Mouse (Mus musculus) G1E-ER4 (cell line): ENCODE measurements around the gene Nrm. TPM values are rescaled to one million over a fixed set of nuclear protein-coding genes. Genes with fewer than 3 reads are reported as not detected.

Experiments
- GATA1 ChIP-seq: IDR thresholded peaks from one replicate; pipeline ENCODE4 v1.8.0; 2012; ENCODE audit warnings: low read length, inconsistent platforms
- polyA plus RNA-seq: library from polyadenylated mRNA; stranded (reverse); fragments of >175 nt; gene quantifications from 2 replicates; pipeline ENCODE4 v1.2.3, GENCODE M21; 2012

Gene Nrm
- polyA plus RNA-seq, 1 experiment, result 13.8 TPM

DNA sequence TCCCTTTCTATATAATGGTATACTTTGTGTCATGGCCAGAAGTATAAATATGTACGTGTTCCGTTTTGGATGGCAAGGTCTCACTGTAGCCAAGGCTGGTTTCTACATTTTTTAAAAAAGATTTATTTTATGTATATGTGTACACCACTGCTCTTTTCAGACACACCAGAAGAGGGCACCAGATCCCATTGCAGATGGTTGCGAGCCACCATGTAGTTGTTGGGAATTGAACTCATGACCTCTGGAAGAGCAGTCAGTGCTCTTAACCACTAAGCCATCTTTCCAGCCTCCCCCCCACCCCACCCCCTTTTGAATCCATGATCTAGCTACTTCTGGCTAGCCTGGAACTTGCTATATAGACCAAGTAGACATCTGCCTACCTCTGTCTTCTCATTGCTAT, 17.6 kb upstream of the Nrm start:
- no peak for TF ChIP-seq GATA1

DNA sequence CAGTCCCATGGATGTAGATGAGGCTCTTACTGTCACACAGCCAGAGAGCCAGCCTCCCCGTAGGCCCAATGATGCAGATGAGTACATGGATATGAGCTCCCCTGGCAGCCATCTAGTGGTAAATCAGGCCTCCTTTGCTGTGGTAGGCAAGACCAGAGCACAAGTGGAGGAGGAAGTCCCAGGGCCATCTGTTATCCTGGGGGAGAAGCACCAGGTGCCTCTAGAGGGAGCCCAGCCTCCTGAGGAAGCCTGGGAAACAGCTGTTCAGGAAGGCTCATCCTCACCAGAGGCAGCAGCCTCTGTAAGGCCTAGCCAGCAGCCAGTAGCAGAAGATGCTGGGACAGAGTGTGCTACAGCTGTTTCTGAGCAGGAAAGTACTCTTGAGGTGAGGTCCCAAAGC, 13.0 kb upstream of the Nrm start:
- TF ChIP-seq GATA1, result no peak

DNA sequence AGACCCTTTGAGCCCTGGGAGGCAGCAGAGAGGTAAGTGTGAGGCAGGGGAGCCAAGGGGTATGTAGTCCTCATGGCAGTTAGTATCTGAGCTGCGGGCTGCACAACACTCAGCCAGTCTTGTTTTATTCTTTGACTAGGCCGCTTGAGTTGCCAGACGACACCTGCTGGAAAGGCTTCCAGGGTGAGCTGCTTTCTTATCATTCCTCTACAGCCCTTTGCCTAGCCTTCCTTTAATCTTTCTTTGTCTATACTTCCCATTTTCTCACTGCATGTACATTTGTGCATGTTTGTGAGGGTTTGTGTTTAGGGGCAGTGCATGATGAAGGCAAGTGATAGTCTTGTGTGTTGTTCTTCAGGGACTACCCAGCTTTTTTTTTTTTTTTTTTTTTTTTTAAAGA, 10.1 kb upstream of the Nrm start:
- peak; percentile 29 for TF ChIP-seq GATA1

DNA sequence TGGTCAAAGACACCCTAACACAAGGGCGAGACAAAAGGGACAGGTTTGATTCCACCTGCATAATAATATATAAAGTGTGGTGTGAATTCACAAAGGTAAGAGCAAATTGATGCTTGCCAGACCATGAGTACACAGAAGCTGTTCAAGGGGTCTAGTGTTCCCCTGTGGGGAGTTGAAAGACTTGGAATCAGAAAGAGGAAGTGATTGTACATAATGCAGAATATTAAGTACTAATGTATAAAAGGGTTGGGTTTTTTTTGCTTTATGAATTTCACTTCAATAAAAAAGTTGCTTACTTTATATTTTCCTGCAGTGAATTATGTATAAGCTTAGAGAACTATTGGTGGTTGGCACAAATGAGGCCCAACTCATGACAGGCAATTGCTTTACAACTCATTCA, 1.7 kb upstream of the Nrm start:
- TF ChIP-seq GATA1, result no peak

DNA sequence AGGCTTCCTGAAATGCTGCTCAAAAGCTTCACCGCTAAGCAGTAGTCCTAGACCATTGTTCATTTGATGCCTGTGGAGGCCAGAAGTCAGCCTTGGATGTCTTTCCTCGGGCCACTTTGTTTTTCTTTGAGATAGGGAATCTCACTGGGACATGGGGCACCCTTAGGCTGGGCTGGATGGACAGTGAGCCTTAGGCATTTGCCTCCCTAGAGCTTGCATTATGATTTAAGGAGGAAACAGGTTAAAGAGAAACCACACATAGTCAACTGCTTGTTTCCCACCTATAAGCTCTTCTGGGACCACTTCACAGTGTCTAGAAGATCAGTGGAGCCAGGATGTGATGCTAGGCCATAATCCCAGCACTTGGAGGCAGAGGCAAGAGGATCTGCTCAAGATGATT, 1.3 kb upstream of the Nrm start:
- no peak for TF ChIP-seq GATA1

DNA sequence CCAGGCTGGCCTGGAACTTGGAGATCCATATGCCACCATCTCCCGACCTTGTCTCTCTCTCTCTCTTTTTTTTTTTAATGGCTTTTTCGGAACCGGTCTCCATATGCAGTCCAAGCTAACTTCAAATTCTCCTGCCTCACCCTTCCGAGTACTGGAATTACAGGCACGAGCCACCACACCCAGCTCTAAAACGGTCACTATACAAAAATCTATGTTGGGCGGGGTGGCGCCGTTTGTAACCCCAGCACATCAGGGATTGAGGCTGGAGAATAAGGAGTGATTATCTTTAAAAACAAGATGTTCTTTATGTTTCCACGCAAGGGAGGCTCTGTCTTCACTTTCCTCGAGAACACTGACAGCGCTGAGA, 304 bp upstream of the Nrm start:
- TF ChIP-seq GATA1, result no peak

DNA sequence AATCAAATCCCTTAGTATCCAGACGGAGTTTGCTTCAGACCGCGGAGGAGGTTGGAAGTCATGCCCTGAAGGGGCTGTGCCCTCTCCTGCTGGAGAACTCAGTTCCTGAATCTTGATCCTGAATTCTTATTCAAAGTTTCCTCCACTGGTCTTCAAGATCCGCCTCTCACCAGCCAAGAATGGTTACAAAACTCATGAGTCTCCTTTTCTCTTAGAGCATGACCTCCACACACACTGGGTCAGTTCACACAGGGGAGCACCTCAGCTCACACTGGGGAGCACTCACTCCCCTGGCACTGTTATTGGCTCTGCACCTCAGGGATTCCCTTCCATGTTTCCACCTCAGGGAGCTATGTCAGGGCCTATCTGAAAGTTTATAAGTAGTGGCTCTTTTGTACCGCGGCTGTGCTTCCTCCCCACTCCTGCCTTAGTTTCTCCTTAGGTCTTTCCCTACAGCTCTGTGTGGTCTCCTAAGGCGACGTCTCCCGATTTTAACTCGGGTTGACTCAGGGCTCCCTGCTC, 3.8 kb downstream of the Nrm start:
- no peak for TF ChIP-seq GATA1

DNA sequence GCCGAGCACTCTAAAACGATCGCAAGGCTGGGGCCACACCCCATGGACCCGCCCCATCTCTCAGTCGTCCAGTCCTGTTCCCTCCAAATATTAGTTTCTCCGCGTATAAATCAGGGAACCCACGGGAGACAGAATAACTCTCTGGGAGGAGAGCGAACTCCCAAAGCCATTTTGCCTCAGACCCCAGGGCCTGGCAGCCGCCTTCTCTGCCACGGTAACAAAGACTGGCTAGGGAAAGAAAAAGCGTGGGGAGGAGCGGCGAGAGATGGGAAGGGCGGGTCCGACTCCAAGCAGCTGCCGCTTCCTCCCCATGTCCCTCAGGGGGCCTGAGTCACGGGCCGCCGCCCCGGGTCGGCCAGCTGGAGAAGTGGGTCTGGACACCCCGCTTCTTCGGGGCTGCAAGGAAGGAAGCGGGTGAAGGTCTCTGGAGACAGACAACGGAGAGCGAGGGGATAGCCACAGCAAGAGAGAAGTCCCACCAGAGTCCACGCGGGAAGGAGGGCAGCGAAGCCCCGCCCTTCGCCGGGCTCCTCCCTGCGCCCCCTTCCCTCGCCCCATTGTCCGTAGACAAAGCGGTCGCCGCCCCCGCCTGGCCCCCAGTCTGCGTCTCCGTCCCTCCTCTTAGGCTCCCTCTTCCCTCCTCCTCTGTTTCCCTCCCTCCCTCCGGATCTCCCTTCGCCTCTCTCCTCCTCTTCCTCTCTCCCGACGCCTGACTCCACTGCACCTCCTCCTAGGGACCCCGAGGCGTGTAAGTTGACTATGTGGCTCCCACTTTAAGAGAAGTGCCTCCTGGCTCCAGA, 4.6 kb downstream of the Nrm start, which contains the start of gene Ppp1r18:
TSS of gene Ppp1r18 (plus strand) at position 113 of the 800 bp plus-strand sequence.
- no peak for TF ChIP-seq GATA1

DNA sequence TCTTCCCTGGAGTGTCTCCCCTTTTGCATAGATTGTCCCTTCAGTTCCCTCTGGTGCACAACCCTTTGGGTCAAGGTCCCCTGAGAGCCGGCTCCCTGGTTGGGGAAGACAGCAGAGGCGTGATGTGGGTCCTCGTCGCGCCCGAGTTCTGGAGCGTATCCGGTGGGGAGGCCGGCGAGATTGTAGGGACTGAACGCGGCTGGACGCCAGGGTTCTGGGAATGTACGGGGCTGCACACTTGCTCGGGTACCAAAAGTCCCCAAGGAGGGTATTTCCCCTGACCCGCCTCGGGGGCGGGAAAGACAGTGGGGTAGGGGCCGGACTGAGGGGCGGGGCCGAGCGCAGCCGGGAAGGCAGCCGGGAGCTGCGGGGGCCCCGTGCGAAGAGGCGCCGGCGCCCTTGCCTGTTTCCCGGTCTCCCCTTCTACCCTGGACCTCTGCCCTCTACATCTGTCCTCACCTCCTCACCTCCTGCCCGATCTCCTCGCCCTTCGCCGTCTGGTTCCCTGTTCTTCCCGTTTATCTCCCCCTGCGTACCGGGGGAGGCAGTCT, 5.2 kb downstream of the Nrm start:
- no peak for TF ChIP-seq GATA1

DNA sequence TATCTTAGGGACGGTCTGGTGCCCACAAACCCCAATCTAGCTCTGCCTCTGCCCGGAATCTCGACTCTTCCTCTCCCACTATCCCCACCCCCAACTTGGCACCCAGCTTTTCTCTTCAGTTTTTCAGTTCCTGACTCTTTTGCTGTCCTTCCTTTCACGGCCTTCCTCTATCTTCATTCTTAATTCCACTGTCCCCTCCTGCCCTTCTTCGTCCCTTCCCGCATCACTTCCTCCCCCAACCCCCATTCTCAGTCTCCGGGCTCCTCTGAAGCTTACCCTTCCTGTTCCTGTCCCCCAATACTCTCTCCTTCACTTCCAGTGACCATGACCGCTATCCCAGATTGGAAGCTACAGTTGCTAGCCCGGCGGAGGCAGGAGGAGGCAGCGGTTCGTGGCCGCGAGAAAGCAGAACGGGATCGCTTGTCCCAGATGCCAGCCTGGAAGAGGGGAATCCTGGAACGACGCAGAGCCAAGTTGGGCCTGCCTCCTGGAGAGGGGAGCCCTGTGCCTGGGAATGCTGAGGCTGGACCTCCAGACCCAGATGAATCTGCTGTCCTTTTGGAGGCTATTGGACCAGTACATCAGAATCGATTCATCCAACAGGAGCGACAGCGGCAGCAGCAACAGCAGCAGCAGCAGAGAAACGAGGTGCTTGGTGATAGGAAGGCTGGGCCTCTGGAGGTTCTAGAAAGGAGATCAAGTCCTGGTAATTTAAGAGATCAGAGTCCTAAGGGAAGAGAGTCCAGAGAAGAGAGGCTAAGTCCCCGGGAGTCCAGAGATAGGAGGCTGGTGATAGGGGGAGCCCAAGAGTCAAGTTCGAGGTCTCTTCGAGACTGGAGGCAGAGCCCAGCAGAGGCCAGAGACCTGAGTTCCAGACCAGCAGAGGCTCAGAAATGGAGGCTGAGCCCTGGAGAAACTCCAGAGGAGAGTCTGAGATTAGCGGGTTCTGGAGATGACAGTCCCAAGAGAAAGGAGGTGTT, 6.1 kb downstream of the Nrm start:
- TF ChIP-seq GATA1, result no peak

DNA sequence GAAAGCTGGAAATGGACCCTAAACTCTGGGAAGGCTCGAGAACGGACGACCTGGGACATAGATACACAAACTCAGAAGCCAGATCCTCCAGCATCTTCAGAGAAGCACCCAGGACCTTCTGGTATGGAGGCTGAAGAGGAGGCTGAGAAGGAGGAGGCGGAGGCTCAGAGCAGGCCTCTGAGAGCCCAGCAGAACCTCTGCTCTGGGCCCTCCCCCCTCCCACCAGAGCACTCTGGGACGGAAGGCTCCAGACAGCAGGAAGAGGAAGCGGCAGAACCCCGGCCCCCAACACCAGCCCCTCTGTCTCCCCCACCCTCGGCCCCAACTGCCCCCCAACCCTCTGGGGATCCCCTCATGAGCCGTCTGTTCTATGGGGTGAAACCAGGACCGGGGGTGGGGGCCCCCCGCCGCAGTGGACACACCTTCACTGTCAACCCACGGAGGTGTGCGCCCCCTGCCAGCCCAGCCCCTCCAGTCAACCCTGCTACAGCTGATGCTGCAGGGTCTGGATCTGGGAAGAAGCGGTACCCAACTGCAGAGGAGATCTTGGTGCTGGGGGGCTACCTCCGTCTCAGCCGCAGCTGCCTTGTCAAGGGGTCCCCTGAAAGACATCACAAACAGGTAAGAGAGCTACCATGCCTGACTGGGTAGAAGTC, 7.2 kb downstream of the Nrm start:
- no peak for TF ChIP-seq GATA1

DNA sequence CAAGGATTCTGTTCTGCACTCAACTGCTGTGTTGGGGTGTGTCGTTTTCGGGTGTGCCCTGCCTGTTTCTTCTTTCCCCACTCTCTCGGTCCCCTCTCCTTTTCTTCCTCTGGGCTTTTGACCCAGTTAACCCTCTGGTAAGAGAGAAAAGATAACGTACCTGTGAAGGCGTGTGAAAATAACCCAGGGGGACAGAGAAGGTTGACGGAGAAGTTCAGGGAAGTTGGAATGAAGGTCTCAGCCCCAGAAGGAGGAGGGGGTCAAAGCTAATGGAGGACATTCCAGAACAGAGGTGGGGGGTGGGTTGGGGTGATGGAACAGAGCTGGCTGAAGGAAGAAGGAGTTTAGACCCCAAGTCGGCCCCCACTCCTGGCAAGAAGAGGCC, 7.8 kb downstream of the Nrm start:
- no peak for TF ChIP-seq GATA1

DNA sequence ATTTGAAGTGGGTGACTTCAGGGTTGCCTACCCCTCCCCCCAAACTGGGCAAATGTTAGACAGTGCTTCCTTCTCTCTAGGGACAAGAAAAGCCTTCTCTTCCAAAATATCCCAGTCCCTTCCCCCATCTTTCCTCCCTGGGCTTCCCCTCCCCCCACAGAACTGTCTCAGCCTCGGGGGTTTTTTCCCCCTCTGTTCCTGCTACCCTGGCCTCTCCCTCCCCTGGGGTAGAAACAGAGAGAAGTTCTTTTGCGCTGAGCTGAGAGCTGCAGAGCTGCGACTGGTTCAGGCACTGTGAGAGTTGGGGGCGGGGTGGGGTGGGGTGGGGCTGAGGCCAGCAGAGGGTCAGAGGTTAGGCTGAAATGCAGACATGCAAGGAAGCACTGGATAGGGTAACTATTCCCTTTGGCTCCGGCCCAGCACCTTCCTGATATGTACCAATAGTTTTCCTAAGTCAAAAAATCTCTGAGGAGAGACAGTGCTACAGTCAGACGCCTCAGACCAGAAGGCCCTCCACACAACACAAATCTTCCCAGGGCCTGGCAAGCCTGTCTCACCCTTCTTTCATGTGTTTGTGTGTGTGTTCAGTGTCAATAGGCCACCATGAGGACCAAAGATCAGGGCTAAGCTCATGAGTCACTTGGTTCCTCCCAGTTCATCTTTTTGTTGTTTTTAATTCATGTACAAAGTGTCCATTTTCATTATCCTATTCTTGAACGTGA, 8.4 kb downstream of the Nrm start:
- TF ChIP-seq GATA1, result no peak

DNA sequence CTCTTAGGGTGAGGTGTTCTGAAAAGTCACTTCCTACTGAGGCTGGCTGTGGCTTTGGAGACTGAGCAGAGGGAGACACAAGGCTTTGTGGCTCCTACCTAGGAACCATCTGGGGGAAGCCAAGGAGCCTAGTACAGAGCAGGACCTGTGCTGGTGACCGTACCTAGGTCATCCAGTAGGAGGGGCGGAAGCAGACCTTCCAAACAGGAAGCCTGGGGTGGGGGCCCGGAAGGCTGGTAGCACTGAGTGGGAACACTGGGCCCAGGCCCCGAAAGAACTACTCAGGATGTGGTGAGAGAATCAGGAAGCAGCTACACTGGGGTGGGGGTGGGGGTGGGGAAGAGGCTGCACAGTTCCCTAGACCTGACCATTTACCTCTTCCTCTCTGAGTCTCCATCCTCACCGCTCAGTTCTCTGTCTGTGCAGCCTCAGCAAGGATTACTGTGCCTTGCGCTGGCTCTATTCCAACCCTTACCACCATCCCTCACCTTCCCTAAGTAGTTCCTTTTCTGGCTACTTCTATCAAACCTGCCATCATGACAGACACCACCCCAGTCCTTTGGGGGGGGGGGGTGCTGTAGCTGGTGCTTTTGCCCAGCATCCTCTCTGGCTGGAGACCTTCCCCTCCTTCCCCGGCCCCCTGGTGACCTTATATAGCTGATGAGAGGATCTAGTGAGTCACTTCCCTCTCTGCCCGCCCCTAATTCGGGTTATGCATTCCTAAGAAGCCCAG, 9.2 kb downstream of the Nrm start:
- TF ChIP-seq GATA1, result no peak
